Mouse (Mus musculus) lung, postnatal 0 days (tissue): Measurements from ENCODE around the gene P4ha1.

Source experiments
- CTCF ChIP-seq: IDR thresholded peaks from 2 replicates; pipeline ENCODE4 v1.5.1; 2016; ENCODE audit warnings: antibody characterized with exemption, mild to moderate bottlenecking
- EP300 ChIP-seq: IDR thresholded peaks from 2 replicates; pipeline ENCODE4 v1.6.1; 2016; ENCODE audit warnings: antibody characterized with exemption, mild to moderate bottlenecking, control low read depth

GRCm38 (mm10) chr10:59295241-59295811 is 27.8 kb upstream of the P4ha1 start:
- peak; percentile 85 for TF ChIP-seq CTCF
- TF ChIP-seq EP300, result no peak
